Mouse (Mus musculus) liver, postnatal 0 days (tissue): ENCODE measurements around the gene Cox4i2. TPM values are rescaled to one million over a fixed set of nuclear protein-coding genes. Genes with fewer than 3 reads are reported as not detected.

ENCODE experiments used
- ATAC-seq: fragments of 200-750 bp; cut with Nextera tagmentation; 2 replicates; pipeline ENCODE4 v1.8.0; 2017; ENCODE audit warnings: mild to moderate bottlenecking, moderate library complexity
- DNase-seq: peaks from one replicate; pipeline ENCODE4 v3.0.0-alpha.2; 2016
- H3K27ac ChIP-seq: fragments of 300-500 bp; sonication (generic); 2 replicates; pipeline ENCODE4 v1.5.1; 2014; ENCODE audit warnings: antibody characterized with exemption, moderate library complexity, mild to moderate bottlenecking, low read depth
- H3K27me3 ChIP-seq: fragments of 300-500 bp; sonication (generic); 2 replicates; pipeline ENCODE4 v1.6.1; 2014; ENCODE audit warnings: low read length, control low read depth, mixed read lengths; ENCODE audit not compliant: insufficient read depth
- H3K36me3 ChIP-seq: fragments of 300-500 bp; sonication (generic); replicated peaks from 2 replicates; pipeline ENCODE4 v1.6.1; 2014; ENCODE audit warnings: mild to moderate bottlenecking, control low read depth, low read length, moderate library complexity, mixed read lengths; ENCODE audit not compliant: insufficient read depth
- H3K4me1 ChIP-seq: fragments of 300-500 bp; sonication (generic); 2 replicates; pipeline ENCODE4 v1.6.1; 2014; ENCODE audit warnings: antibody characterized with exemption, mild to moderate bottlenecking, control low read depth; ENCODE audit not compliant: insufficient read depth
- H3K4me2 ChIP-seq: fragments of 300-500 bp; sonication (generic); 2 replicates; pipeline ENCODE4 v1.6.1; 2014; ENCODE audit warnings: low read depth, mild to moderate bottlenecking, low read length, moderate library complexity, mixed read lengths
- H3K4me3 ChIP-seq: fragments of 300-500 bp; sonication (generic); 2 replicates; pipeline ENCODE4 v1.5.1; 2014; ENCODE audit warnings: low read depth, low read length
- H3K9ac ChIP-seq: fragments of 300-500 bp; sonication (generic); replicated peaks from 2 replicates; pipeline ENCODE4 v1.6.1; 2014; ENCODE audit warnings: mild to moderate bottlenecking, moderate library complexity
- H3K9me3 ChIP-seq: fragments of 300-500 bp; sonication (generic); 2 replicates; pipeline ENCODE4 v1.6.1; 2016; ENCODE audit warnings: mild to moderate bottlenecking, control low read depth, low read length, mixed read lengths
- CTCF ChIP-seq: sonication (generic); IDR thresholded peaks from 2 replicates; pipeline ENCODE4 v1.5.1; 2016; ENCODE audit warnings: antibody characterized with exemption, low read depth
- EP300 ChIP-seq: IDR thresholded peaks from 2 replicates; pipeline ENCODE4 v1.6.1; 2016; ENCODE audit warnings: antibody characterized with exemption, low read depth, mild to moderate bottlenecking
- WGBS: fragments of 180-500 bp; shearing (Covaris S2); extraction: QIAGEN DNeasy Blood & Tissue Kit; methylation state at CpG from one replicate; pipeline ENCODE4 v1.1.7; 2014; ENCODE audit not compliant: insufficient replicate concordance; 5-methylcytosine and 5-hydroxymethylcytosine counted together
- polyA plus RNA-seq: library from polyadenylated mRNA; unstranded; fragments of >200 nt; fragmentation: Nextera tagmentation; extraction: Ambion mirVana; gene quantifications from 2 replicates; pipeline ENCODE4 v1.2.1, GENCODE M21; 2015

Cox4i2 gene
- polyA plus RNA-seq: 0.56 and 1.0 TPM in 2 replicates

GRCm38 (mm10) chr2:152753944-152754711 lies at the start of gene Cox4i2:
Cox4i2 (plus strand) TSS chr2:152754173.
- Histone ChIP-seq H3K9ac (0 out of 2 replicates have a peak within 1 kb of the TSS, but pooled peaks have one; percentile 26), H3K4me2 (peak within 1 kb of the TSS; percentile 8), H3K27ac (no peak within 1 kb of the TSS), H3K9me3 (no peaks in the 10 kb centered on the region), H3K4me3 (peak within 1 kb of the TSS; percentile 11; the same call in 1 of the 2 replicates), H3K4me1 (peaks cover 12% of the 10 kb centered on the region; the same call in 1 of the 2 replicates), H3K36me3 (no peaks in the 10 kb centered on the region), H3K27me3 (peaks cover 4% of the 10 kb centered on the region; the same call in 1 of the 2 replicates)
- WGBS: 8% methylated on average over 30 of the region's 30 CpGs
- TF ChIP-seq CTCF (no peak), EP300 (no peak)
- ATAC-seq: no peak
- DNase-seq: peak; percentile 47

- H3K36me3 ChIP-seq: peaks cover 77% of the 10 kb centered on the region
- H3K4me2 ChIP-seq: no peak overlapping the region
- no peaks in the 10 kb centered on the region for H3K9me3 ChIP-seq
- H3K4me1 ChIP-seq: peaks cover 6% of the 10 kb centered on the region
- H3K4me3 ChIP-seq: no peak overlapping the region
- 87% methylated on average over 5 of the region's 5 CpGs for WGBS
- DNase-seq (no peak), ATAC-seq (no peak)
- no peaks in the 10 kb centered on the region for H3K27me3 ChIP-seq
- no peak for TF ChIP-seq EP300
- TF ChIP-seq CTCF: no peak
- no peak overlapping the region for H3K27ac ChIP-seq
- no peak overlapping the region for H3K9ac ChIP-seq
Measured at GRCm38 (mm10) chr2:152704256-152704605, 49.7 kb upstream of the Cox4i2 start.

GRCm38 (mm10) chr2:152704811-152705370 lies 49.1 kb upstream of the Cox4i2 start:
- no peak overlapping the region for H3K4me3 ChIP-seq
- no peak overlapping the region for H3K27ac ChIP-seq

DNA sequence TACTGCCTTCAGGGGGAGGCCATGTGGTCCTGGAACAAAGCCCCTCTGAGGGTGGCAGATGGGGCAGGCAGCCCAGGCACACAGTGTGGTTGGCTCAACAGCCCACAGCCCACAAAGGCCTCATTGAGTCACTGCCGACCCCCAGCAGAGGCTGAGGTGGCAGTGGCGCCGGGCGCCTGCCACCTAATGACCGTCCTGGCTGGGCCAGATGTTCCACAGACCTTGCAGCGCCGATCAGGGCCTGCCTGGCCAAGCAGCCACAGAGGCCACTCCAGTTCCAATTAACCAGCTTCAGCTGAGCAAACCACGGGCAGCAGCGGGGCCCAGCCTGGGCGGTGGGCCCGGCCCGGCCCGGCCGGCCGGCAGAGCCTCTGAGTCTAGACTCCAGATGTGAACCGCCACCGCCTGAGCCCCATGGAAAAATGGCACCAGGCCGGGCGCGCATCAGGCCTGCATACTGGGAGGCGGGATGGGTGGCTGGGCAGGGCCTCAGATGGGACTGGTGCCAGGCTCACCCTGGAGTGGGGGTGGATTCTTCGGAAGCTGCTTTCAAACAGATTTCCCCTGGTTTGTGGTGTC lies 47.9 kb upstream of the Cox4i2 start:
- H3K4me3 ChIP-seq: no peak overlapping the region
- WGBS: 86% methylated on average over 22 of the region's 22 CpGs
- H3K9me3 ChIP-seq: no peaks in the 10 kb centered on the region
- H3K9ac ChIP-seq: no peak overlapping the region; the same call in 1 of the 2 replicates
- H3K4me2 ChIP-seq: no peak overlapping the region
- H3K27me3 ChIP-seq: no peaks in the 10 kb centered on the region
- no peak overlapping the region for H3K27ac ChIP-seq
- DNase-seq (no peak), ATAC-seq (no peak)
- H3K36me3 ChIP-seq: peaks cover 59% of the 10 kb centered on the region
- H3K4me1 ChIP-seq: peaks cover 11% of the 10 kb centered on the region
- no peak for TF ChIP-seq CTCF
- no peak for TF ChIP-seq EP300

More at GRCm38 (mm10) chr2:152704811-152705370, 49.1 kb upstream of the Cox4i2 start:
- Histone ChIP-seq H3K9me3 (no peaks in the 10 kb centered on the region), H3K4me1 (peaks cover 11% of the 10 kb centered on the region), H3K4me2 (no peak overlapping the region), H3K36me3 (peaks cover 71% of the 10 kb centered on the region), H3K9ac (no peak overlapping the region), H3K27me3 (no peaks in the 10 kb centered on the region)
- TF ChIP-seq CTCF: no peak
- TF ChIP-seq EP300: no peak
- ATAC-seq (no peak), DNase-seq (no peak)
- WGBS: 89% methylated on average over 14 of the region's 14 CpGs

GRCm38 (mm10) chr2:152707186-152707585 lies 46.8 kb upstream of the Cox4i2 start:
- Histone ChIP-seq H3K4me2 (peak overlapping the region; percentile 69), H3K27me3 (no peaks in the 10 kb centered on the region), H3K9ac (peak overlapping the region; percentile 46; the same call in 1 of the 2 replicates), H3K36me3 (peaks cover 48% of the 10 kb centered on the region), H3K27ac (peak overlapping the region; percentile 83), H3K9me3 (no peaks in the 10 kb centered on the region), H3K4me1 (peaks cover 11% of the 10 kb centered on the region), H3K4me3 (peak overlapping the region; percentile 37)
- TF ChIP-seq CTCF: no peak
- TF ChIP-seq EP300: no peak
- ATAC-seq: peak; percentile 21
- WGBS: 42% methylated on average over 7 of the region's 7 CpGs
- DNase-seq: no peak

DNA sequence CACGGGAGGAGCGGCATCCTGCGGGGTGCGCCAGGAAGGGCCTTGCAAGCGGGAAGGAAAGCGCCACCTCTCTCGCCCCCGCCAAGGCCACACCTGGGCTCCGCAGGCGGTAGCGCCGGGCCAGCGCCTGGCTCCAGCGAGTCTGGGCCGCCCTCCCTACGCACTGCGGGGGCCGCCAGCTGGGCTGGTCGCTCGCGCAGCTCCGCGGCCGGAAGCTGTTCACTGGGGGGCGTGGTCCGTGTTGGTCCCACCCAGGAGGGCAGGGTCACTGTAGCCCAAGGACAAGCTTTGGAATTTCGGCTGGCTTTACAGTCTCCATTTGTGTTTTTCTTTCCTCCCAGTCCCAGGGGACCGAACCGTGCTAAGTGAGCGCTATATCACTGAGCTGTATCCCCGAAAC lies 46.3 kb upstream of the Cox4i2 start:
- 38% methylated on average over 31 of the region's 31 CpGs for WGBS
- TF ChIP-seq EP300 (no peak), CTCF (no peak)
- Histone ChIP-seq H3K4me1 (peaks cover 11% of the 10 kb centered on the region), H3K27me3 (no peaks in the 10 kb centered on the region), H3K9ac (peak overlapping the region; percentile 46; the same call in 1 of the 2 replicates), H3K9me3 (no peaks in the 10 kb centered on the region), H3K4me2 (peak overlapping the region; percentile 69), H3K27ac (peak overlapping the region; percentile 83), H3K36me3 (peaks cover 44% of the 10 kb centered on the region), H3K4me3 (peak overlapping the region; percentile 37)
- DNase-seq (peak; percentile 81), ATAC-seq (peak; percentile 95)
